Mouse (Mus musculus) heart, postnatal 0 days (tissue): ENCODE data around the gene Mgat3.

ENCODE experiments used
- CTCF ChIP-seq: IDR thresholded peaks from 2 replicates; pipeline ENCODE4 v1.5.1; 2016; ENCODE audit warnings: antibody characterized with exemption, control low read depth, low read depth
- EP300 ChIP-seq: IDR thresholded peaks from 2 replicates; pipeline ENCODE4 v1.6.1; 2016; ENCODE audit warnings: antibody characterized with exemption, low read depth

- TF ChIP-seq CTCF (no peak), EP300 (no peak)
Measured at GRCm38 (mm10) chr15:80188927-80189326, 15.4 kb downstream of the Mgat3 start.
